Mouse (Mus musculus) CD4-positive naive resting alpha-beta T cell, adult 57 days (primary cell): ENCODE results near the gene Ppm1f. TPM values are rescaled to one million over a fixed set of nuclear protein-coding genes. Genes with fewer than 3 reads are reported as not detected.

Experiments used
- total RNA-seq: library from RNA; stranded (reverse); gene quantifications from one replicate; pipeline ENCODE4 v1.2.4, GENCODE M21; 2023

Gene Ppm1f
- 18.6 TPM for total RNA-seq

DNA sequence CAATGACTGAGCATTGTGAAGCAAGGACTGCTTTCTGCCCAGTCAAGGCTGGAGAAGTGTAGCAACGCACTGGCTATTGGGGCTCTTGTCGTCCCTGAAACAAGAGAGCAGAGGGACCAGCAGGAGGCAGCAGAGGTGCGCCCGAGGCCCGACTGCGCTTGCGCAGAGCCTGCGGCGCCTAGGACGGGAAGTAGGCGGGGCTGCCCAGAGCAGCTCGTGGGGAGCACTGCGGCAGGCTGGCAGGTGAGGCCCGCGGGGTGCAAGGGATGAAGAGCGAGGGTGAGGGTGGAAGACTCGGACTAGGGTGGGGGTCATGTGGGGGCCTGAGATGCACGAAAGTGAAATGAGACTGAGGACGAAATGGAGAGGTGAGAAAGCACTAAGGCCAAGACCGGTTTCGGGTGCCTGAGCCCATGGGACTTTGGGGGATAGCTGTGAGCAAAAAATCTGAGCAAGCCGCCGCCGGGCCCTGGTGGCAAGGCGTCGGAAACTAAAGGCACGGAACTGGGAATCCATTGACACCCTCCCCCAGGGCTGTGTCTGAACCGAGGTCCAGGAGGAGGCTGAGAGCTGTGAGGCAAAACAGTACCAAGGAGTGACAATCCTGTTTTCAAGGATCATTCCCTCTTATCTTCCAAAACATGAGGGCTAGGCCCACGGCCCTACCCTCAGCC lies at the start of gene Ppm1f:
TSS of gene Ppm1f (plus strand) at position 88 of the 674 bp plus-strand sequence.

DNA sequence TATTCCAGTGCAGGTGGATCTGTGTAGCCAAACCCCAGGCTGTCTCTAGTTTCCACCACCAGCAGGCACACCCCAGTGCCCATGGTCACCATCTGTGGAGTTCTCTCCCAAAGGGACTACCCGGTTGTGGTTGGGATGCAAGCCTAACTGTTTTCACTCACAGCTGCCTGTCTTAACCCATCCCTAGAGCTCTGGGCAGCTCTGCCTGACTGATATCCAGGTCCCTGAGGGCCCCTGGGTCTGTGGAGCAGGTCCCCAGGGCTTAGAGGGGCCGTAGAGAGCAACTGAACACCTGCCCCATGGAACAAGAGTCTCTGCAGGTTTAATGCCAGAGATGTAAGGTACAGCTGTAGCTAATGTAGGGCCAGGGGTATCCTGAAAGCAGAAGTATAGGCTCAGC lies 32.3 kb upstream of the Ppm1f start, which contains the start of gene Igll1:
TSS of gene Igll1 (minus strand) at position 8 of the 400 bp plus-strand sequence.

DNA sequence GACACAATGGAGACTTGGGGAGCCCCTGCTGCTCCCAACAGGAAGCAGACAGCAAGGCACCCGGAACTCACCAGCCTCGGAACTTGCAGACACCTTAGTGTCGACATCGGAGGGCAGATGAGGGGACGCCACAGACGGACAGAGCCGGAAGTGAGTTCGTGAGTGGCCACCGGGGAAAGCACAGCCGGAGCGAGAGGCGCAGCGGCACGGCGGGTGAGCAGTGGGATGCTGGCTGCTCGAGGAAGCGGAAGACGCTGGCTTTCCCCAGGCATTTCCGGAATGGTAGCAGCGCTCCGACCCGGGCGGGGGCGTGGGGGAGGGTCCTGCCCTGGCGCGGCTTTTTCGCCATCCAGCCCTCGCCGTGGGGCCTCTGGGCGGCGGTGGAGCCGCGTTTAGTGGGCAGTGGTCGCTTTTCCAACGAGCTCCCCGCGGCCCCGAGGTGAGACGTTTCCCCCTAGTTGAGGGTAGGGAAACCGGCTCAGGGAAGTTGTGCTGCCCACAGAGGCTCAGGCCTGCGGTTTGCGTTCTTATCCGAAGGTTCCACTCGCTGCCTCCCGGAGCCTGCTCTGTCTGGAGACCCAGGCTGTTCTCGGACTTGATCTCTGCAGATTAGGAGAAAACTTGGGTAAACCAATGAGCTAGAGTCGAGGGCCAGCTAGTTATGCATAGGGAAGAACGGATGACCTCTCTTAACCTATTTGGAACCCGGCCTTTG lies 25.5 kb upstream of the Ppm1f start, which contains the start of the genes Top3b and Vpreb1:
TSS of gene Top3b (plus strand) at position 120 of the 715 bp plus-strand sequence.
TSS of gene Vpreb1 (minus strand) at position 227 of the 715 bp plus-strand sequence.

Other genes starting within 250 kb of the Ppm1f start
- gene Olfr19, start 220.1 kb upstream of the Ppm1f start, total RNA-seq = not detected
- gene Spag6l, start 67.0 kb upstream of the Ppm1f start, total RNA-seq = 9.5 TPM
- not detected for gene Igll1, start 32.5 kb upstream of the Ppm1f start, total RNA-seq
- gene Top3b, start 25.7 kb upstream of the Ppm1f start, total RNA-seq = 101 TPM
- gene Vpreb1, start 25.6 kb upstream of the Ppm1f start, total RNA-seq = 3.0 TPM
- 182 TPM for gene Mapk1, start 86.9 kb downstream of the Ppm1f start, total RNA-seq
- 1.5 TPM for gene Ypel1, start 173.2 kb downstream of the Ppm1f start, total RNA-seq
- 124 TPM for gene Ppil2, start 214.8 kb downstream of the Ppm1f start, total RNA-seq
- 5.8 TPM for gene 2610318N02Rik, start 228.7 kb downstream of the Ppm1f start, total RNA-seq
- 13.2 TPM for gene Sdf2l1, start 235.9 kb downstream of the Ppm1f start, total RNA-seq
- gene Ydjc, start 248.2 kb downstream of the Ppm1f start, total RNA-seq = 2.9 TPM